Mouse (Mus musculus) right cerebral cortex, postnatal 25 days (tissue): ENCODE measurements around the gene Gm26620.

ENCODE experiments used
- DNase-seq: peaks from one replicate; pipeline ENCODE4 v3.0.0; 2022

Gene Gm26620

GRCm38 (mm10) chr1:170912891-170913615 is 28.2 kb downstream of the Gm26620 start, which contains the start of gene Fcrlb:
Fcrlb (minus strand) TSS chr1:170912941.
- DNase-seq = no peak

GRCm38 (mm10) chr1:170915657-170916056 is 30.8 kb downstream of the Gm26620 start:
- DNase-seq = no peak

GRCm38 (mm10) chr1:170919308-170919707 is 34.4 kb downstream of the Gm26620 start:
- no peak for DNase-seq

GRCm38 (mm10) chr1:170924485-170924884 is 39.6 kb downstream of the Gm26620 start:
- no peak for DNase-seq

GRCm38 (mm10) chr1:170926941-170927340 is 42.1 kb downstream of the Gm26620 start:
- no peak for DNase-seq

- DNase-seq = no peak
Measured at GRCm38 (mm10) chr1:170927378-170927777, 42.5 kb downstream of the Gm26620 start, which contains the start of gene Fcrla. Fcrla (minus strand) TSS chr1:170927583.

GRCm38 (mm10) chr1:170928467-170928866 is 43.6 kb downstream of the Gm26620 start:
- no peak for DNase-seq

- DNase-seq = no peak
Measured at GRCm38 (mm10) chr1:170929245-170929644, 44.4 kb downstream of the Gm26620 start.

- DNase-seq = no peak
Measured at GRCm38 (mm10) chr1:170932043-170932442, 47.2 kb downstream of the Gm26620 start.

- DNase-seq = no peak
Measured at GRCm38 (mm10) chr1:170933386-170933920, 48.6 kb downstream of the Gm26620 start.

- DNase-seq = no peak
Measured at GRCm38 (mm10) chr1:170933940-170934339, 49.1 kb downstream of the Gm26620 start.

GRCm38 (mm10) chr1:170934383-170934782 is 49.5 kb downstream of the Gm26620 start:
- no peak for DNase-seq
